Mouse (Mus musculus): ENCODE measurements around the gene Stk10. TPM values are rescaled to one million over a fixed set of nuclear protein-coding genes. Genes with fewer than 3 reads are reported as not detected.
"Not testable (repeated sequence)": the region's sequence is repeated elsewhere in the genome, so short reads cannot be mapped to it uniquely, and the experiment has no call there.

The Stk10 gene
- total and polyA plus RNA-seq, 3 experiments: 31.0 to 52.1 (median 36.0) TPM

DNA sequence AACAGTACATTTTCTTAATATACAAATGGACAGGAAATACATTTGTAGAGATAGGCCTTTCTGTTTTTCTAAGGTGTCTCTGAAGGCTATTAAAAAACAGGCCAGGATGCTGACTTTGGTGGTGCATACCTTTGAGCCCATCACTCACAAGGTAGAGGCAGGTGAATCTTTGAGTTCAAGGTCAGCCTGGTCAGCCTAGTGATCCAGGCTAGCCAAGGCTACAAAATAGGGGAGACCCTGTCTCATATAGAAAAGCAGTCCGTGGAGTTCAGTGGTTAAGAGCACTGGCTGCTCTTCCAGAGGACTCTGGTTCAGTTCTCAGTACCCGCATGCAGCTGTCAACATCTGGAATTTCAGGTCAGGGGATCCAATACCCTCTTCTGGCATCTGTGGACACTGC, 29.4 kb upstream of the Stk10 start:
- Histone ChIP-seq H3K4me1 (ENCODE audit: insufficient read depth, low read depth, low read length) (no peaks in the 10 kb centered on the region), H3K4me3 (ENCODE audit: low read depth, low read length) (no peak overlapping the region), H3K27me3 (ENCODE audit: insufficient read depth, low read length) (peaks cover 5% of the 10 kb centered on the region), H3K9me3 (replicated peaks) (no peaks in the 10 kb centered on the region), H3K36me3 (replicated peaks) (no peaks in the 10 kb centered on the region)
- no peak for ATAC-seq (ENCODE audit: extremely low read depth, insufficient number of reproducible peaks, low FRiP score, poor library complexity, severe bottlenecking)
- TF ChIP-seq POLR2AphosphoS5 (IDR thresholded peaks at IDR 0.05; ENCODE audit: insufficient replicate concordance, low read depth, low read length): no peak
- no peak for TF ChIP-seq CTCF (IDR thresholded peaks at IDR 0.05; ENCODE audit: low read depth, low read length)
- no peak for TF ChIP-seq TAL1 (conservative IDR thresholded peaks at IDR 0.05; ENCODE audit: low read depth, low read length)
- TF ChIP-seq GATA1 (IDR thresholded peaks at IDR 0.05; ENCODE audit: borderline replicate concordance, low read length): no peak
- TF ChIP-seq GATA2 (IDR thresholded peaks at IDR 0.05; ENCODE audit: borderline replicate concordance, low read depth, low read length): no peak
- DNase-seq (ENCODE audit: low spot score): no peak

DNA sequence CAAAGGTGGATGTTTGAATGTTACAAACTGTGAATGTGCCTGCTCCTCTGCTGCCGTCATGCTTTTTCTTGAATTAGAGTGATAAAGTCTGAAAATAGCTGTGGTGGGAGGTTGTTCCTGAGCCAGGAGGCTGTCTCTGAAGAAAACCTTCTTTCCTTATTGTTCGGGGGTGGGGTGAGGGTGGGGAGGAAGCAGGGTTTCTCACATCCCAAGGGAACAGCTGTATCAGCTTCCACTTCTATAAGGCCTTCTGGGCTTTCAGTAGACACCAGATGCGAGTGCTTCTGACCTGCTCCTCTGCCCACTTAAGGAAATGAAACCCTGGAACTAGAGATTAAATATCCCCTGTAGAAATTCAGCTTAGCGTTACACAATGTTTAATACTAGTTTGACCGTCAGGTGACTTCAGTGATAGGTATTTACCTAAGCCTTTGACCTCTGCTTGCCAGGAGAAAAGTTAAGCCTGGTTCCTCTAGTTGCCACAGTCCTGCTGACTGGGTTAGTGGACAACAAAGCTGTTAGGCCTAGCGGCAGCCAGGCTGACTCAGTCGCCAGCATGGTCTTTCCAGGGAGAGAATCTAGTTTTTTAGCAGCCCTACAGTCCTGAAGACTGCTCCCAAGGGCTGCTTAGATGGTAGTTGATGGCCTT, 27.9 kb upstream of the Stk10 start:
- no peaks in the 10 kb centered on the region for H3K4me1 ChIP-seq (ENCODE audit: insufficient read depth, low read depth, low read length)
- no peaks in the 10 kb centered on the region for H3K9me3 ChIP-seq (replicated peaks)
- TF ChIP-seq POLR2AphosphoS5 (IDR thresholded peaks at IDR 0.05; ENCODE audit: insufficient replicate concordance, low read depth, low read length) (no peak), TAL1 (conservative IDR thresholded peaks at IDR 0.05; ENCODE audit: low read depth, low read length) (no peak), GATA2 (IDR thresholded peaks at IDR 0.05; ENCODE audit: borderline replicate concordance, low read depth, low read length) (no peak)
- H3K27me3 ChIP-seq (ENCODE audit: insufficient read depth, low read length): peaks cover 9% of the 10 kb centered on the region
- H3K36me3 ChIP-seq (replicated peaks): no peaks in the 10 kb centered on the region
- H3K4me3 ChIP-seq (ENCODE audit: low read depth, low read length): no peak overlapping the region
- ATAC-seq (ENCODE audit: extremely low read depth, insufficient number of reproducible peaks, low FRiP score, poor library complexity, severe bottlenecking): no peak
- DNase-seq (ENCODE audit: low spot score): no peak

DNA sequence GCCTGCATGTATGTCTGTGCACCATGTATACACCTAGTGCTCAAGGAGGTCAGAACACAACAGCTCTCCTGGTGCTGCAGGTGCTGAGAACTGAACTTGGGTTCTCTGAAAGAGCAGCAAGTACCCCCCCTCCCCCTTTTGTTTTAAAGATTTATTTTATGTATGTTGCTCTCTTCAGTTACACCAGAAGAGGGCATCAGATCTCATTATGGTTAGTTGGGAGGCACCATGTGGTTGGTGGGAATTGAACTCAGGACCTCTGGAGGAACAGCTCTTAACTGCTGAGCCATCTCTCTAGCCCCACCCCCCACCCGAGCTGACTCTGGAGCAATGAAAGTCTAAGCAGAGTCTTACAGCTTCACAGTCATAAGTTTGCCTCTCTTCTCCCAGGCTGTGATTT, 22.2 kb upstream of the Stk10 start:
- no peak for TF ChIP-seq TAL1 (conservative IDR thresholded peaks at IDR 0.05; ENCODE audit: low read depth, low read length)
- TF ChIP-seq GATA2 (IDR thresholded peaks at IDR 0.05; ENCODE audit: borderline replicate concordance, low read depth, low read length): no peak
- TF ChIP-seq CTCF (IDR thresholded peaks at IDR 0.05; ENCODE audit: low read depth, low read length): no peak
- no peak for TF ChIP-seq GATA1 (IDR thresholded peaks at IDR 0.05; ENCODE audit: borderline replicate concordance, low read length)
- TF ChIP-seq POLR2AphosphoS5 (IDR thresholded peaks at IDR 0.05; ENCODE audit: insufficient replicate concordance, low read depth, low read length): no peak
- DNase-seq (ENCODE audit: low spot score): no peak

DNA sequence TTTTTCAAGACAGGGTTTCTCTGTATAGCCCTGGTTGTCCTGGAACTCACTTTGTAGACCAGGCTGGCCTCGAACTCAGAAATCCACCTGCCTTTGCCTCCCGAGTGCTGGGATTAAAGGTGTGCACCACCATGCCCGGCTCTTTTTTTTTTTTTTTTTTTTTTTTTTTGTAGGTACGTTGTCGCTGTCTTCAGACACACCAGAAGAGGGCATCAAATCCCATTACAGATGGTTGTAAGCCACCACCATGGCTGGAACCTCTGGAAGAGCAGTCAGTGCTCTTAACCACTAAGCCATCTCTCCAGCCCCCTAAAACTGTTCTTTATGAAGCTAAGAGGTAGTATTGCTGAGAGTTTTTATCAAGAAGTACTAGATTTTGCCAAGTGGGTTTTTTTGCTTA, 18.3 kb upstream of the Stk10 start:
- not testable (repeated sequence) for H3K36me3 ChIP-seq (replicated peaks); H3K4me3 ChIP-seq (ENCODE audit: low read depth, low read length); ATAC-seq (ENCODE audit: extremely low read depth, insufficient number of reproducible peaks, low FRiP score, poor library complexity, severe bottlenecking); H3K4me1 ChIP-seq (ENCODE audit: insufficient read depth, low read depth, low read length); H3K9me3 ChIP-seq (replicated peaks); DNase-seq (ENCODE audit: low spot score)
- peaks cover 30% of the 10 kb centered on the region for H3K27me3 ChIP-seq (ENCODE audit: insufficient read depth, low read length)

More for the DNA sequence above, 22.2 kb upstream of the Stk10 start:
- no peak overlapping the region for H3K4me3 ChIP-seq (ENCODE audit: low read depth, low read length)
- H3K36me3 ChIP-seq (replicated peaks): no peaks in the 10 kb centered on the region
- H3K4me1 ChIP-seq (ENCODE audit: insufficient read depth, low read depth, low read length): no peaks in the 10 kb centered on the region
- H3K9me3 ChIP-seq (replicated peaks): no peaks in the 10 kb centered on the region
- no peak for ATAC-seq (ENCODE audit: extremely low read depth, insufficient number of reproducible peaks, low FRiP score, poor library complexity, severe bottlenecking)
- peaks cover 11% of the 10 kb centered on the region for H3K27me3 ChIP-seq (ENCODE audit: insufficient read depth, low read length)

DNA sequence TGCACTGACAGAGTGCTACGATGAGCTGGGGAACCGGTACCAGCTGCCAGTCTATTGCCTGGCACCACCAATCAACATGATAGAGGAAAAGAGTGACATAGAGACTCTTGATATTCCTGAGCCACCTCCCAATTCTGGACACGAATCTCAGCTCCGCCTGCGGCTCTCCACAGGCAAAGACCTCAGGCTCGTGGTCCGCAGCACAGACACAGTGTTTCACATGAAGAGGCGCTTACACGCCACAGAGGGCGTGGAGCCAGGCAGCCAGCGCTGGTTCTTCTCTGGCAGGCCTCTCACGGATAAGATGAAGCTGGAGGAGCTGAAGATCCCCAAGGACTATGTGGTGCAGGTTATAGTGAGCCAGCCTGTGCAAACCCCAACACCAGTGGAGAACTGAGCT, 17.0 kb upstream of the Stk10 start:
- H3K27me3 ChIP-seq (ENCODE audit: insufficient read depth, low read length): peaks cover 27% of the 10 kb centered on the region
- DNase-seq (ENCODE audit: low spot score): no peak
- H3K36me3 ChIP-seq (replicated peaks): no peaks in the 10 kb centered on the region
- H3K4me3 ChIP-seq (ENCODE audit: low read depth, low read length): no peak overlapping the region
- ATAC-seq (ENCODE audit: extremely low read depth, insufficient number of reproducible peaks, low FRiP score, poor library complexity, severe bottlenecking): no peak
- no peaks in the 10 kb centered on the region for H3K4me1 ChIP-seq (ENCODE audit: insufficient read depth, low read depth, low read length)
- H3K9me3 ChIP-seq (replicated peaks): no peaks in the 10 kb centered on the region
- TF ChIP-seq GATA1 (IDR thresholded peaks at IDR 0.05; ENCODE audit: borderline replicate concordance, low read length): no peak
- TF ChIP-seq TAL1 (conservative IDR thresholded peaks at IDR 0.05; ENCODE audit: low read depth, low read length): no peak
- TF ChIP-seq GATA2 (IDR thresholded peaks at IDR 0.05; ENCODE audit: borderline replicate concordance, low read depth, low read length): no peak
- TF ChIP-seq CTCF (IDR thresholded peaks at IDR 0.05; ENCODE audit: low read depth, low read length): no peak
- TF ChIP-seq POLR2AphosphoS5 (IDR thresholded peaks at IDR 0.05; ENCODE audit: insufficient replicate concordance, low read depth, low read length): no peak

DNA sequence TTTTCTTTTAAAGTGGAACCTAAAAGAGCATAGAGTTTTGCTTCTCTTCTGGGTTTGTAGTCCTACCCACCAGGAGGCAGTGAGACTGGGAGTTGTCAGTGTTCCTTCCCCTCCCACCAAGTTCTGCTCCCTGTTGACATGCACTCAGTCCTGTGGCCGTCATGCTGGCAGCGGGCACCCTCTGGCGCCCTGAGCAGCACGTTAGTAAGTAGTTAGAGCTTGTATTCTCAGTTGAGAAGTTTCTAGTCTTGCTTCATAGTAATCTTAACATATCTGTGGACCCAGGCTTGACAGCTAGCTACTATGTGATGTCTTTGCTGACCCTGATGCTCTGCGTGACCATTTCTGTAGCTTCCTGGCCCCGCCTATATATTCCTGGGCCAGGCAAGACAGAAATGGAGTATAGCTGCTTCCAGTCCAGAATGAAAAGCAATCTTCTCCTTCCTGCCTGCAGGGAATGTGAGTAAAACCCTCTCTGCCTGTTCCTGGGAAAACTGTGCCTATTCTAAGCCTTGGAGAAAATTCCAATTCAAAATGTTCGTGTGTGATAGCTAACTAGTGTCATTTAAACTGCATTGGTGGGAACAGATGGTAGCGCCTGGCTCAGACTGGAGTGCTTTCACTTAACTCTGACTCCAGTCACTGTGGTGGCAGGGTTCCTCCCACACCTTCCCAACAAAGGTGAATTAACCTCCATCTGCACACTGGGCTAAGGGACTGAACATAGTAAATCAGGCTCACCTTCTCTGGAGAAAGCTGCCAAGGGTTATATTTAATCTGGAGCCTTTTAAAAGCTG, 16.0 kb upstream of the Stk10 start:
- no peak for ATAC-seq (ENCODE audit: extremely low read depth, insufficient number of reproducible peaks, low FRiP score, poor library complexity, severe bottlenecking)
- Histone ChIP-seq H3K27me3 (ENCODE audit: insufficient read depth, low read length) (peaks cover 27% of the 10 kb centered on the region), H3K4me1 (ENCODE audit: insufficient read depth, low read depth, low read length) (no peaks in the 10 kb centered on the region), H3K36me3 (replicated peaks) (no peaks in the 10 kb centered on the region), H3K4me3 (ENCODE audit: low read depth, low read length) (no peak overlapping the region), H3K9me3 (replicated peaks) (no peaks in the 10 kb centered on the region)
- TF ChIP-seq GATA1 (IDR thresholded peaks at IDR 0.05; ENCODE audit: borderline replicate concordance, low read length): no peak
- no peak for TF ChIP-seq CTCF (IDR thresholded peaks at IDR 0.05; ENCODE audit: low read depth, low read length)
- TF ChIP-seq TAL1 (conservative IDR thresholded peaks at IDR 0.05; ENCODE audit: low read depth, low read length): no peak
- TF ChIP-seq POLR2AphosphoS5 (IDR thresholded peaks at IDR 0.05; ENCODE audit: insufficient replicate concordance, low read depth, low read length): no peak
- TF ChIP-seq GATA2 (IDR thresholded peaks at IDR 0.05; ENCODE audit: borderline replicate concordance, low read depth, low read length): no peak
- DNase-seq (ENCODE audit: low spot score): no peak

Data from G1E (cell line).